Mouse (Mus musculus) 416B (cell line): ENCODE results near the gene Wdr54.

Experiments
- DNase-seq: peaks from one replicate; pipeline ENCODE4 v3.0.0; 2011; ENCODE audit warnings: low read depth

Wdr54 gene

DNA sequence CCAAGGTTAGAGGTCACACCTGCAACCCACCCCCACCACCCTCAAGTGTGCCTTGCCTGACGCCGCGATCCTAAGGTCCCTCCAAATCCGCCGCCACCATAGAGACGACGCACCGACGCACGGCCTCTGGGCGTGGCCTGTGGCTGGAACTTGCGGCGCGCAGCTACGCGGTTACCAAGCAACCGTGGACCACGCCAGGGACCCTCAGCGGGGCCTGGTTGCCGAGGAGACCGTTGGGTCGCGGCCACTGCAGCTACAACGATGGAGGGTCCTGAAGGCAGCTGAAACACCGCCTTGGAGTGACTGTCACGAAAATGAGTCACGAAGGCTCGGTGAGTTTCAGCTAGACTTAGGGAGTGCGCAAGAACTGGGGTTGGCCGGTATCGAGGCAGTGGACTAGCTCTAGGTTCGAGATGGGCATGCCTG is at the start of gene Wdr54, which contains the start of gene 1700003E16Rik:
TSS of gene Wdr54 (minus strand) at position 139 of the 426 bp plus-strand sequence.
TSS of gene 1700003E16Rik (plus strand) at position 146 of the 426 bp plus-strand sequence.
- DNase-seq, result peak; percentile 59

DNA sequence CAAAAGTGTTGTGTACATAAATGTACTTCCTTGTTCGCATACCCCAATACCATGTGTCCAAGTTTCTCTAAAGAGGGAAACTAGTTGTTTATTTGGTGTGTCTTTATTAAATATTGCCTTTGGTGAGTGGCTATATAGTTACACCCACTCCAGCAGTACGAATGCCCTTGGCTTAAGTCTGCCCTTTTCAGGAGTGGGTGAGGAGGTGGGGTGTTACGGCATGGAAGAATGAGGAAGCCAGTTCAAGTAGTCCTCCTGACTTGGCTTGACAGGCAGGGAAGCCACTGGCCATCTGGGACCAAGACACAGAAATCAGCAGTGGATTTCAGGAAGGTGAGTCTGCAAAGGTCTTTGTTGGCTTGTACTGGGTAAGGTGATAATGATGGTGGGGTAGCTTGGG is 49.7 kb upstream of the Wdr54 start:
- no peak for DNase-seq

DNA sequence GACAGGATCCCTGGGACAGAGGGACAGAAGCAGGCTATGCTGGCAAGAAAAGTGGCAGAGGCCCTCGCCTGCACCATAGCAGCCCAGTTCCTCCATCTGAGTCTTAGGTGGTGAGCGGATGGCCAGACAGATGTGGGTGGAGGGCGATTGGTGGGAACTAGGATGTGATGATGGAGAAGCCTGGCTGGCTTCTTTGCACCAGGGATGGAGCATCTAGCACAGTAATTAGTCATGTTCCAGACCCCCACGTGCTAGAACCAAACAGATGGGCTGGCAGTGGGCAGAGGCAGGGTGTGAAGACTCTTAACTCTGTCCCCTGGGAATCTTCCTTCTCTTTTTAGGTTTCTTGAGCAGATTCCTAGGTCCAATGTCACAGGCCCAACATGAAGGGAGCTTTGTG is 47.1 kb upstream of the Wdr54 start:
- no peak for DNase-seq

- no peak for DNase-seq
These were observed 41.3 kb upstream of the Wdr54 start for GRCm38 (mm10) chr6:83197345-83198004.

- DNase-seq, result no peak
These were observed 37.4 kb upstream of the Wdr54 start for GRCm38 (mm10) chr6:83193571-83193970.

- no peak for DNase-seq
These were observed 30.7 kb upstream of the Wdr54 start for GRCm38 (mm10) chr6:83186946-83187345.

DNA sequence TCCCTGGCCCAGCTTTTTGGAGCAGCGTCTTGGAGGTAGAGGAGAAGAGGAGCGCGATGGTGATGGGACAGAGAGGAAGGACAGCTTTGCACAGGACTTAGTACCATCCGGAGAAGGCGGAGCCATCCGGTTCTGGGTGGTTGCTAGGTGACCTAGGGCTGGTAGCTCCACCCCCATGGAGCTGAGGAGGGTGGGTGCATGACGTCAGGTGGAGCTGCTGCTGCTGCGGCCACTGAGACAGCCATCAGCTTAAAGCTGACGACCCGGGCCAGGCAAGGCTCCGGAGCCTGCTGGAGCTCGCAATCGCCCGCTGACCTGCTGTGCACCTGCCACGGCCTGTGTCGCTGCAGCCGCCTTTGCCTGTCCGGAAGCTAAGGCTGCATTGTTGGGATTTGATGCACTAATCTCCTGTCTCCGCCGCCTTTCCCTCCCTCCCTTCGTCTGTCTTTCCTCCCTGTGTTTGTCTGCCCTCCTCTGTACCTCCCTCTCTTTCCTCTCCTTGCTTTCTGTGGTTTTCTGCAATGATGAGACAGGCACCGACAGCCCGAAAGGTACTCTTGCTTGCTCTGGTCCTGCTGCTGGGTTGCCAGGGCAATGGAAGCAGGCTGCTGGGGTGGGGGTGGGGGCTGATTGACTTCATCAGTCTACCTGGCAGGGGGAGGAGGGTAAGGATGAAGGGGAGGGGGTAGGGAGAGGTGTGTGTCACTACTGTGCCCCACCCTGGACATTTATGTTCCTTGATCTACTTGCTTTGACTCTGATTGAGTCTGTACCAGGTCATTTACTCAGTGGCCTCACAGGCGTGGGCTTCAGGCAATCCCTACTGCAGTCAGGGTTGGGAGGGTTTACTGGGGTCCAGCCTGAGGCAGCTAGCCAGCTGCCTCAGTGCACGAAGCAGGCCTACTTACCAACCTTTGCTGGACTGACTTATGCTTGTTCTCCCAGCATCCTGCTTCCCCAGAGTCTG is 30.0 kb upstream of the Wdr54 start:
- DNase-seq, result no peak

GRCm38 (mm10) chr6:83184858-83185435 is 28.8 kb upstream of the Wdr54 start:
- DNase-seq, result peak; percentile 40

DNA sequence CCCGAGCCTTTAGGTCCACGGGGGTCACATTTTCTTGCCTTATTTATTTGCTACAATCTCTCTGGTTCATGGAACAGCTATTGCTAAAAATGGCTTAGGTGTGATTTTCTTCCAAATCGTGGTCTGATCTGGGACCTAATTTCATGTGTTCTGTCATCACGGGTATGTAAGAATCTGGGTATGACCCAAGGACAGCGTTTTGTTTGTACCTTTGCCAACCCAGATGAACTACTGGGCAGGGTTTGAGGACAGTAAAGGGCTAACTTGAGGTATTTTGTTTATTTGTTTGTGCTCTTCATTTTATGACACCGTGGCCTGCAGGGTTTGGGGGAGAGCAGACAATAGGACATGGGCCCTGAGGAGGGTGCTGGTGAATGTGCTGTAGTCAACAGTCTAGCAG is 24.4 kb upstream of the Wdr54 start:
- DNase-seq, result no peak

DNA sequence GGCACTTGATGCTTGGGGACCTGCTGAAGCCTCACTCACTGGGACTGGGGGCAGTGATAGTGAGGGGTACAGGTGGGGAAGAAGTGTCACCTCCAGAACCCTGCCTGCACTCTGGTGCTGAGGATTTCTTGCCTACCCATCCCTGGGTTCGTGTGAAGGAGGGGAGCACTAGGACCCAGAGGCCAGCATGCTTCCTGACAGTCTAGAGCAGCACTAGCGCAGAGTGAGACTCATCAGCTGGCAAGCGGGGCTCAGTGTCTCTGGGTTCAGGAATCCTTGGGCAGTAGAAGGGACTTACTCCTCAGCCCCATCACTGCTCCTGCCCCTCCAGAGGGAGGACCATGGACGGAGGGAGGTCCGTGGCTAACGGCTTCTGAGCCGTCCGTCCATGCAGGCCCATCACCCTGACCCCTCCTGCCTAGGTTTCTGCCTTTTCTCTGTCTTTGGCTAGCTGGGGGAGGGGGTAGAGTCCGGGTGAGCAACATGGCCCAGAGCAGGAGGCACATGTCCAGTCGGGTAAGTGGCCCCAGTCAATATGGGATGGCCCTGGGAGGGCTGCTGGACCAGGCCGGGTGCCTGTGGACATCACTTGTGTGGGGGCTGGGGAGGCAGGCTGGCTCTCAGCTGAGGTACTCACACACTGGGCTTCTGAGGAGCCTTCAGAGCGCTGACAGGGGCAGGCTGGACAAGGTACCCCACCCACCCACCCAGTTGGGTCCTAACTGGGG is 23.4 kb upstream of the Wdr54 start:
- DNase-seq, result no peak

DNA sequence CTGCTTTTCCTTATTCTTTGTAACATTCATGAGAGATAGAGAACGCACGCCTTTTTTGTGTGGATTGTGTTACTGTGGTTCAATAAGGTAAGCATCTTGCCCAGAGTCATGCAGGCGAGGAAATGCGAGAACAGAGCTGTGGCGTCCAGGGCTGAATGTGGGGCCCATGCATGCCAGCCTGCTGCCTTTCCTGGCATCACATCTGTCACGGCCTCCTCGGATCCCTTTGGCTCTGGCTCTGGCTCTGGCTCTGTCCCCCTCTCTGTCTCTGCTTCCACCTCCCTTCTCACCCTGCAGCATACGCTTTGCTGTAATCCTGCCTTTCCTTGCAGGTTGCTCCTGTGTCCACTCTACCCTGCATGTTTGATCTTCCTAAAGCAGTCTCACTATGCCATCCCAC is 19.8 kb upstream of the Wdr54 start:
- no peak for DNase-seq

DNA sequence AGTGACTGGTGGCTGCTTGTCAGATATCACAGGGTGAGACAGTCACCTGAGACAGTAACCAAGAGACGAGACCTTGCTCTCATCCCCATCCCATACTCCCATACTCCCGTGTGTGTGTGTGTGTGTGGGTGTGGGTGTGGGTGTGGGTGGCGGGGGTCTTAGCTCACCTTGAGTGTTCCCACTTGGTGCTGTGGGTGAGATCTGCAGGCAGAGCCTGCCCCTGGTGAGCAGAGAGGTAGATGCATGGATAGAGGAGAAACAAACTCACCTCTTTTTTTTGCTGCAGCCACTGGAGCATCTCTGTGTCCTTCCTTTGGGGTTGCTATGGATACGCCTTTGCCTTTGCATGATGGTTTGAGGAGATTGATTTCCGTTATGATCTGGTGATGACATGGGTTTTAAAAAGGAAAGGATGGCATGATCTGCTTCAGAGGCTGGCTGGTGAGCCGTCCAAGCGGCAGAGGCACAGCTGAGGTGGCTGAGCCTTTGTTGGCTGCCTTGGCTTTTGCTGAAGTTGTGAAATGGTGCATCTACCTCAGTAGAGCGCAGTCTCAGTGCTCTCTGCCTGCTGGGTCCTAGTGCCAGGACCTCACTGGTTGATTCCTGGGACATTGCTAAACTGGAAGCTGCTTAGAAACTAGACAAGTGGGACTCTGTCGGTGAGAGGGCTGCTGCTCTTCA is 16.2 kb upstream of the Wdr54 start:
- DNase-seq, result no peak

DNA sequence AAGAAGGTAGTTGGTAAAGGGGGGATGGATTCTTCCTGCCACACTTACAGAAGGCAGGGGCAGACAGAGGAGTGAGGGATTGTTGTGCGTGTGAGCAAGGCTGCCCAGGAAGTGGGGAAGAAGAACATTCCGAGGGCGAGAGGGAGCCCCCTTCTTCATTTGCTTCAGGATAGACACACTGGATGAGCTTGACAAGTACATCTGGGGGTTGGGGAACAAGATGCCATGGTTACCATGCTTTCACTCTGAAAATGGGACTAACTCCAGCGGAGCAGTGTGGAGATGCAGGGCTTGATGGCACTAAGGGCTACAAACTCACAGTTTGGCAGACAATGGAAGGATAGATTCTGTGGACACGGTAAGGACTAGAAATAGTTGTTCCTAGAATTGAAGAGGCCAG is 14.9 kb upstream of the Wdr54 start:
- no peak for DNase-seq

- no peak for DNase-seq
These were observed 13.7 kb upstream of the Wdr54 start for GRCm38 (mm10) chr6:83169872-83170271.

DNA sequence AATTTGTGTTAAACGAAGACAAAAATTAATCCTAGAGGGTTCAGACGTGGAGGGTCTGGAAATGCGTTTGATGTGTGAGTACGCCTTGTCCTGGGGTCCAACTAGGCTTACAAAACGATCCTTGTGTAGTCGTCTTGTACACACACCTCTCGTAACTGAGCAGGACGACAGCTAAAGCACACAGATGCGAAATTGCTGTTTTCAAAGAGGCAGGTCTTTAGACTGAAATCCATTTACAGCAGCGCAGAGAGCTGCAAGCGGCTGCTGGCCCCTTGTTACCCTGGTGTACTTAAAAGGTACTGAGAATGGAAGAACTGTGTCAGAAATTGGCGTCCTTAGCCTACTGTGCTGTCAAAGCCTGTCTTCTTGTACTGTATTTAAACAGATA is 10.0 kb upstream of the Wdr54 start:
- peak; percentile 63 for DNase-seq

DNA sequence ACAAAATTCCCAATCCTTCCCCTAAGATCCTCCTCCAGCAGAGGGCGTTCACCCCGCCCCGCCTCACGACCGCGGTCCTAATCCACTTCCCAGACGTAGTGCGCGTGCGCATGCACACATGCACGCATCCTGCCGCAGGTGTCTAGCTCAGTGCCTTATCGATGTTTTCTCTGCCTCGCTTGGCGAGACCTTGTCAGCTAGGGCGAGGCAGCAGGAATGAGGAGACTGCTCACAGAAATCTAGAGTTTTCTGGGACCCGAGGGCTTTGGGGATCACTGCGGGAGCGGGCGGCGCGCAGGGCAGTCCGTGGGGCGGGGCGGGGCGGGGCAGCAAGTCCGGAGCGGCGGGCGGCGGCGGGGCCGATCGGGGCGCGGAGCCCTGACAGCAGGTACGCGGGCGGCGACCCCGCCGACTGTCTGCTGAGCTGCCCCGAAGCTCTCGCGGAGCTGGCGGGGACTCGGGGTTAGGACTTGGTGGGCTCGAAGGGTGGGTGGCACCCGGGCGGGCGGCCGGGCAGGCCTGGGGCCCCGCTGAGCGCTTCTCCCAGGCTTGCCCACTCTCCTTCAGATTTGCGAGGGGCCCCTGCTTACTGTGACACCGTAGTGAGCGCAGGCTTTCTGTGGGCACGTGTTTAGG is 9.5 kb upstream of the Wdr54 start, which contains the start of gene Dctn1:
TSS of gene Dctn1 (plus strand) at position 314 of the 636 bp plus-strand sequence.
- DNase-seq, result peak; percentile 95

- DNase-seq, result no peak
These were observed 8.9 kb upstream of the Wdr54 start for GRCm38 (mm10) chr6:83165026-83165606.

- DNase-seq, result peak; percentile 76
These were observed 6.5 kb upstream of the Wdr54 start for GRCm38 (mm10) chr6:83162701-83163100.

GRCm38 (mm10) chr6:83161921-83162641 is 5.9 kb upstream of the Wdr54 start:
- DNase-seq, result no peak

DNA sequence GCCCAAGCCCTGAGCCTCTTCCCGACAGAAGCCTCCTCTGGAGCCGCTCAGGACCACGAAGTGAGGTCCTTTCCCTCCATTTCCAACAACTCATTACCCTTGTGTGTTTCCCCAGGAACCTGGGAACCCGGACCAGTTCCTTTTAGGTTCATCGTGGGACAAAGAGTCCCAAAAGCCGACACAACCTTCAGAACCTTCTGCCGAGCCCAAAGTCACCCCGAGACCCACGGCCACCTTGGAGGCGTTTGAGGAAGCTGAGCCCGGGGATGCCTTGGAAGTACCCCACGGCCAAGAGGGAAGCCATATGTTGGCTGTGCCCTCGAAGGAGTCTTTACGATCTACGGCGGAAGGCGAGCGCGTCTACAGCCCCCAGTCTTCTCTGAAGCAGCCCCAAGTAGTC is 5.2 kb upstream of the Wdr54 start:
- no peak for DNase-seq
